Mouse (Mus musculus): ENCODE measurements around the gene Selenof.
A peak's percentile ranks its signal among the peaks of the same experiment; 100 is the strongest.

Gene Selenof

DNA sequence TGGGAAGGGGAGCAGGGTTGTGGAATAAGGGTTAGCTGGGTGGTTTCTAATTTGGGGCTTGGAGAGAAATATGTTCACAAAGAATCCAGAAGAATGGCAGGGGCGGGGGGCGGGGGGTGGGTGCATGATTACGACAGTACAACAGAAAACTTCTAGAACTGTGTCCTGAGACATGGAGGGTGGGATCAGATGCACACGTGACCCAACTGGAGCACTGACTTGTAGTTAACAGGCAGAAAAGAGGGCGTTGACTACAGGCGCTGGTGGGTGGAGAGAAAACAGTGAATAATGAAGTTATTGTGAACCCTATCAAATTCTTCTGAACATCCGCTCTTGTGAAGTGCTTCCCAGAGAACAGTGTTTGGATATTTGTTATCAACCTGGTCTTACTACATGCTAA, 6.2 kb upstream of the Selenof start:
- DNase-seq (ENCODE audit: low spot score in 2 of 2) = no peak

DNA sequence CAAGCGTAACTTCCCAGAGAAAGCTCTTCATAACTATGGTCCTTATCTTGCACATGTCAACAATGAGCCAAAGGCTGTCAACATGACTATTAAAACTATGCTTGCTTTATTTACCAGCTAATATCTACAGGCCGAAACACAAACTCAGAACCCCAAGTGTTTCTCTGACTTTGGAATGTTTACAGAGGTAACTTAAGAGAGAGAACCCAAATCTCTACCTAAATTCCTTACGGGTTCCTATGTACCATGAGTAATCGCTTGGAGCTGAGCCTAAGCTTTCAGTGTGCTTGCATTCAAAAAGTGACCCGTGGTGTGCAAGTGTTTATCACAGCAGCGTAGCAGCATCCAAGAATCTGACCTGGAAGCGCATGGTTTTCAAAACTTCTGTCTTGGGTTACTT, 4.9 kb upstream of the Selenof start:
- no peak for DNase-seq (ENCODE audit: low spot score in 2 of 2)

DNA sequence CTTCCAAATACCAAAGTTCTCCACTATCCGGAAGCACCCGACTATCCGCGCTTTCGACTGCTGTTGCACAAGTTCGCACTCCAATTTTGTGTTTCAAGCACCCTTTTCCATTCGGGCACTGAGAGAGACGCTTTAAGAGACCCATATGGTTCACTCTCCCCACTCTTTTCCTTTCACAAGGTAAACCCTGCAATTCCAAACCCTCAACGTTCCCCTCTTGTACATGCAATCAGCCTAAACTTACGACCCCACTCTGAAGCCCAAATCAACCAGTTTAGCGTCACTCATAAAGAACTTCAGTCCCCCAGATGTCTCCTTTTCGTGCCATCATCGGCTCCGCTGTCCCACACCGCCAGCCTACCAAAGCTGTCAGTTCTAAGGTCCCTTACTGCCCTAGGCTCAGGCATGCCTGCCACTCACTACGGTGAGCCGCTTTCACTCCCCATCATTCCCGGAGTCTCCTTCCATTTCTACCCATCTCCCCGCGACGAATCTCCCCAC, 1.2 kb upstream of the Selenof start:
- no peak for DNase-seq (ENCODE audit: low spot score in 2 of 2)

- DNase-seq (ENCODE audit: low spot score in 2 of 2) = peak; percentile 55 to 81
These were observed 618 bp upstream of the Selenof start for GRCm38 (mm10) chr3:144569401-144569971.

DNA sequence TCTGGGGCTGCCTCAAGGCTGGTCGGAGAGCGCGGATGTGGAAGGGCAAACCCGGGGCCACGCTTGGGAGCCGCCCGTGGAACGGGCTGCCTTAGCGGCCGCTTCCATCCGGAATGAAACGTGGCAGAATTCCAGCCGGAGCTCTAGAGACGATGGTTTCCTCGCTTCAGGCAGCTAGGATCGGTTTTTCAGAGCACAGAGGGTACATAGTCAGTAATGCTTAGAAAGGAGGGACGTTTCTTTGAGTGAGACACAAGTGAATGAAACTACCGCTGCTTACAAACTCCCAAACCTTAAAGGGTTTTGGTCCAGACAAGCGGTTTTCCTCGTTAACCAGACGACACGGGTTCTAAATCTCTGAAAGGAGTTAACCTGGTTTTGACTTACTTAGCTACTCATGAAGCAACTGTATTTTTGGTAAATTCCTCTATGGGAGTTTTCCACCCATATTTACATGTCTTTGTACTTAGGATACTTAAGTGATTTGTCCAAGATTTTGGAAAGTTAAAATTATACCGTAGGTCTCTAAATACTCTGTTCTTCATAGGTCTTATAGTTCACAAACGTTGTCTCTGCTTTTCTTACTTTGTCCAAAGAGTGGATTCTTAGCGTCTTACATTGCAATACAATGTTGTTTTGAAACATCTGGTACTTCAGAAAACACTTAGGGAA, 848 bp downstream of the Selenof start:
- DNase-seq (ENCODE audit: low spot score in 2 of 2) = no peak

GRCm38 (mm10) chr3:144574256-144574655, 4.2 kb downstream of the Selenof start:
- DNase-seq (ENCODE audit: low spot score in 2 of 2) = no peak

DNA sequence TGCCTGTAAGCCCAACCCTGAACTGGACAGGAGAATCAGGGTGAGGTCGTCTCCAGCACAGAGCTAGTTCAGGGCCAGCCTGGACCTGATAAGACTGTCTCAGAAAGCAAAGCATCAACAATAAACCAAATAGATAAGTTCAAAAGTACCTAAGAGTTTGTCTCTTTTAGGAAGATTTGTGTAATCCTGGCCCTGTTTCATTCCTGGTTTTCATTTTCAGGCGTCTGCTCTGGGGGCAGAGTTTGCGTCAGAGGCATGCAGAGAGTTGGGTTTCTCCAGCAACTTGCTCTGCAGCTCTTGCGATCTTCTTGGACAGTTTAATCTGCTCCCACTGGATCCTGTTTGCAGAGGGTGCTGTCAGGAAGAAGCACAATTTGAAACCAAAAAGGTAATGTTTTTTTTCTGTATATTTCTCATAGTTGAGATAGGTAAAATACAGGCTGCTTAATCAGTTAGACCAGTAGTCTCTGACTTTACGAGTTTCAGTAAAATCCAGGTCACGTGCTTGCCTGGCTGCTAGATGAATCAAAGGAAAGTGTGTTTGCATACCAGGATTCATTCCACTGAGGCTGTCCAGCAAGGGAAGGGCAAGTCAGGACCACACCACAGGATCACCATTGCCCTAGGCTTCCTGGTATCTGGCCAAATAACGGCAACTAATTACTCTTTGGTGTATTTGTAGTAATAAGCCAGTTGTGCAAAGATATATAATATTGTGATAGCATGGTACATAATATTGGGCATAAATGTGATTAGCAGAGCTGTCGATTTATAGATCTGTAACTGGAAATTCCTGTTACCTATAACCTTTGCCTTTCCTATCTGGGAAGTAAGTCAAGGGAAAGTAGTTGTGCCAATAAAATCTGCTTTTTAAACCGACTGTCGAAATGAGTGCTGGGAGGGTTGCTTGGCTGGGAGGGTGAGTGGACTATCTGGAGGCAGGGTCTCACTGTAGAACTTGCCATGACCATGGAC, 7.5 kb downstream of the Selenof start:
- DNase-seq (ENCODE audit: low spot score in 2 of 2) = no peak

DNA sequence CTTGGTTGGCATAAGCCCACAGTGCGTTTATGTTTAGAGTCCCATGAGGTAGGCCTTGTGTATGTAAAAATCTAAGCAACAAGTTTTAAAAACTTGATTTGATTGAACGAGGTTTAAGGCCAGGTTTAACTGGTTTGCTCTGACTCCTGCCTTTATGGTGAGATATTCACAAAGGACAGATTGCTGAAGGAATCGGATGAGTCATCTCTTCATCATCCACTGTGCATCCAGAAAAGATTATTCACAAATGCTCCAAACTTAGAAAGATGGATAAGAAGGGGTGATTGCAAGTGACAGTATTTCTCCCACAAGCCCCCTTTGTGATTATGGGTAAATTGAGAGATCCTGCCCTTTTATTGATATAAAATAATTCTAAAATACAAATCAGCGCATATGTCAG, 8.8 kb downstream of the Selenof start:
- DNase-seq (ENCODE audit: low spot score in 2 of 2) = no peak

DNA sequence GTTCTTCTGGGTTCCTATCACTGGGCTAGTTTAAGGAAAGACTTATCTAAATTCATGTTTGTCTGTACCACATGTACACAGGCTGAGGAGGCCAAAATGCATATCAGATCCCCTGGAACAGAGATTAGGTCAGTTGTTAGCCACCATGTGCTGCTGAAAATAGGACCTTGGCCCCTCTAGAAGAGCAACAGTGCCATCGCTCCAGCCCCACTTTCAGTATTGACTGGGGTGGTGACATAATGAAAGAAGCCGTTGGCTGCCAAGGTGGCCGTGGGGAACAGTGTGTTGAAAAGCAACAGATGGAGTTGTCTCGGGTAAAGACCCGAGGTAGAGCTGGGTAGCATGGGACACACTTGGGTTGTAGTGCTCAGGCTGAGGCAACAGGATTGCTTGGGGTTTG, 9.7 kb downstream of the Selenof start:
- DNase-seq (ENCODE audit: low spot score in 2 of 2) = no peak

DNA sequence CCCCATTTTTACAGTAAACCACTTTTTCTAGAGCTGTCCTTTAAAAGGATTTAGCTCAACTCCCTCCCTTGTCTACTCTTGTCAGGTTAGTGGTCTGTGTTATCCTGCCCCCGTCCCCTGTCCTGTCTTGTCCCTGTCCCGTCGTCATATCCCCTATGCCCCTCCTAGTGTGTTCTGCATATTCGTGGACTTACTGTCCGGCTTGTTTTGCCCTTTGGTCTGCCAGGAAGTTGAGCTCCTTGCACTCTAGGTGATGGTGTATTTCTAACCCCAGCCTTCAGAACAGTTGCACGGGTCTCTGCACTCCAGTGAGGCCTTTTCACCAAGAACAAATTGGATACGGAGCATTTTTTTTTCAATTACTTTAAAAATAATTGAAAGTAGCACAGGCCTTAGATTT, 10.2 kb downstream of the Selenof start:
- DNase-seq (ENCODE audit: low spot score in 2 of 2) = no peak

GRCm38 (mm10) chr3:144581842-144582241, 11.7 kb downstream of the Selenof start:
- DNase-seq (ENCODE audit: low spot score in 2 of 2) = no peak

- DNase-seq (ENCODE audit: low spot score in 2 of 2) = no peak
These were observed 12.2 kb downstream of the Selenof start for GRCm38 (mm10) chr3:144582306-144582705.

GRCm38 (mm10) chr3:144583789-144584188, 13.7 kb downstream of the Selenof start:
- DNase-seq (ENCODE audit: low spot score in 2 of 2) = no peak

DNA sequence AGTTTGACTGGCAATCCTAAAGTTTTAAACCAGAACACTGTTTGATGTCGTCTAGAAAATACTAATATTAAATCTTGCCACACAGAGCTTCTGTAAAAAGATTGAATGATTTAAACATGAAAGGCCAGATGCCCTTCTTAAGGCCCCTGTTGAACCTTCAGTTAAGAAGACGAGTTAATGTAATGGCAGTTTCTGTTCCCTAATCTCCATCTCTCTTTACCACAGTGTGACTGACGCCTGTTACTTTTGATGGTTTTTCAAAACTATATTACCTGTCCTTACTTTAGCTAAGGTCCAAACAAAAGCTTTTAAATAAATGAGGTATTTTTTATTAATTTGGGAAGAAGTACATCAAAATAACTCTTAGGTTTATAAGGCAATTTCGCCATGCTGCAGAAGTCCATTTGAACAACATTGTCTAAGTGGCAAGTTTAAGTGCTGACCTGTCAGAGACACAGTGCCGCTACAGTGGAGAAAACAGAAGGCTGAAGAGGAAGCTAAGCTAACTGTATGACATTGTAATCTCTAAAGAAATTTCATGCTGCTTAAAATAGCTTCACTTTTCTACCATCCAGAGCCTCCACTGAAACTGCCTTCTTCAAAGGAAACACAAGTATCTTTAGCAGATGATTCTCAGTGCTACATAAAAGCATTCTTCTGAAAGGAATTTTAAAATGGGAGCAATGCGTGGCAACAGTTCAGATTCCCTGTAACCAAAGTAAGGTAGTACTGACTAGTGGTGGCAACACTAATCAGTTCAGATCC, 14.9 kb downstream of the Selenof start:
- DNase-seq (ENCODE audit: low spot score in 2 of 2) = no peak

DNA sequence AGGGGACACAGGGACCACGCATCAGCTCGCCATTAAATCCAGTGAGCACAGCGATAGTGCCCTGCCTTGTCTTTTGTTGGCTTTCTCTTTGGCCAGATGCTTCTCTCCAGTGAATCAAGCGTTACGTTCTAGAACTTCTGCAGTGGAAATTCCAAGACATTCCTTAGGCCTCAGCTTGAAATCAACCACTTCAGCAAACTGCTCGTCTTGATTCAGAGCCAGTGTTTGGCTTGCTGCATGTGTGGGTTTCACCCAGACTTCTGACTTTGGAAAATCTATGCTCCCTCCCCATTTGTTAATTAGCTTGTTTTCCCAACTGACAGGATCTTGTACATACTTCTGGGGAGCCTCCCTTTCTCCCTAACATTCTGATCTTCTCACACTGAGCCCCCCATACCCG, 16.6 kb downstream of the Selenof start:
- no peak for DNase-seq (ENCODE audit: low spot score in 2 of 2)

DNA sequence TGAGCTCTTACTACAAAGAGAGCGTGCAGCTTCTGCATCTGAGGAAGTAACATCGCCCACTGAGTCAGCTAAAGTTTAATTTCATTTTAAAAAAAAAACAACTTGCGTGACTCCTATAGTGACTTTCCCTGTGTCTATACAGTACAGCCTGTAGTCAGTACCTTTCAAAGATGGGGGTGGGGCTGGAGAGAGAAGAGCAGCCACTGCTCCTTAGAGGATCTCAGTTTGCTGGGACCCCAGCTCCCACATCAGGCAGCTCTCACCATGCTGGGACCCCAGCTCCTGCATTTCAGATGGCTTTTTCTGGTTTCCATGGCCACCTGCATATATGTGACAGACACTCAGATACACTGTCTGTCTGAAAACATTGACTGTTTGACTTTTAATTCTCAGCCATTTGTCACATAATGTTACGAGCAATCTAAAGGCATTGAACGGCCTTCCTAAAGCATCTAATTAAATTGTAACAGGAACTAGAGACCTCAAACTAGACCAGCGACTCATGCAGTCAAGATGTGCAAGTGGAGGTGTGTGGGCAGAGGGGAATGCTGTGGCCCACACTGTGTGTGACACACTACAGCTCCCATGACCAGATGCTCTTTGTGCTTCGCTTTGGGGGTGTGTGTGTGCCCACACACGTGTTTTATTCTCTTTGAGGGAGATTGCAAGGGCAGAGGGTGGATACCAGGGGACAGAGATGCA, 19.2 kb downstream of the Selenof start:
- no peak for DNase-seq (ENCODE audit: low spot score in 2 of 2)

GRCm38 (mm10) chr3:144592992-144593785, 23.1 kb downstream of the Selenof start:
- no peak for DNase-seq (ENCODE audit: low spot score in 2 of 2)

- DNase-seq (ENCODE audit: low spot score in 2 of 2) = no peak
These were observed 27.0 kb downstream of the Selenof start for GRCm38 (mm10) chr3:144597121-144597520.

GRCm38 (mm10) chr3:144597790-144598467, 27.8 kb downstream of the Selenof start:
- DNase-seq (ENCODE audit: low spot score in 2 of 2) = no peak

- no peak for DNase-seq (ENCODE audit: low spot score in 2 of 2)
These were observed 32.3 kb downstream of the Selenof start for GRCm38 (mm10) chr3:144602413-144602812.

All from spleen, postnatal 4 days (tissue).